Mouse (Mus musculus) intestine, postnatal 0 days (tissue): ENCODE results near the gene Fggy. TPM values are rescaled to one million over a fixed set of nuclear protein-coding genes. Genes with fewer than 3 reads are reported as not detected.

Experiments
- ATAC-seq: fragments of 200-750 bp; cut with Nextera tagmentation; 2 replicates; pipeline ENCODE4 v1.8.0; 2017; ENCODE audit warnings: mild to moderate bottlenecking, moderate TSS enrichment, moderate library complexity
- H3K27ac ChIP-seq: fragments of 300-500 bp; sonication (generic); 2 replicates; pipeline ENCODE4 v1.5.1; 2014; ENCODE audit warnings: mild to moderate bottlenecking, low read depth, low read length, moderate library complexity
- H3K27me3 ChIP-seq: fragments of 300-500 bp; sonication (generic); replicated peaks from 2 replicates; pipeline ENCODE4 v1.6.1; 2014; ENCODE audit warnings: low read length, mixed read lengths; ENCODE audit not compliant: control insufficient read depth, insufficient read depth
- H3K36me3 ChIP-seq: fragments of 300-500 bp; sonication (generic); 2 replicates; pipeline ENCODE4 v1.6.1; 2014; ENCODE audit warnings: mild to moderate bottlenecking, moderate library complexity; ENCODE audit not compliant: control insufficient read depth, insufficient read depth
- H3K4me1 ChIP-seq: fragments of 300-500 bp; sonication (generic); replicated peaks from 2 replicates; pipeline ENCODE4 v1.6.1; 2014; ENCODE audit warnings: antibody characterized with exemption, low read length, mixed read lengths; ENCODE audit not compliant: control insufficient read depth, insufficient read depth
- H3K4me2 ChIP-seq: fragments of 300-500 bp; sonication (generic); replicated peaks from 2 replicates; pipeline ENCODE4 v1.6.1; 2014; ENCODE audit warnings: low read depth, mild to moderate bottlenecking, moderate library complexity
- H3K4me3 ChIP-seq: fragments of 300-500 bp; sonication (generic); 2 replicates; pipeline ENCODE4 v1.5.1; 2014; ENCODE audit warnings: low read depth, low read length
- H3K9ac ChIP-seq: fragments of 300-500 bp; sonication (generic); 2 replicates; pipeline ENCODE4 v1.6.1; 2014; ENCODE audit warnings: mild to moderate bottlenecking, low read depth, low read length
- H3K9me3 ChIP-seq: fragments of 300-500 bp; sonication (generic); 2 replicates; pipeline ENCODE4 v1.6.1; 2016; ENCODE audit warnings: mixed run types; ENCODE audit not compliant: control insufficient read depth
- CTCF ChIP-seq: sonication (generic); IDR thresholded peaks from 2 replicates; pipeline ENCODE4 v1.5.1; 2016; ENCODE audit warnings: low read depth, mild to moderate bottlenecking, control low read depth, antibody characterized with exemption, moderate library complexity
- WGBS: fragments of 180-500 bp; shearing (Covaris S2); extraction: QIAGEN DNeasy Blood & Tissue Kit; methylation state at CpG from one replicate; pipeline ENCODE4 v1.1.7; 2014; 5-methylcytosine and 5-hydroxymethylcytosine counted together
- polyA plus RNA-seq: library from polyadenylated mRNA; unstranded; fragments of >200 nt; fragmentation: Nextera tagmentation; extraction: Ambion mirVana; gene quantifications from 2 replicates; pipeline ENCODE4 v1.2.1, GENCODE M21; 2015

Gene Fggy
- polyA plus RNA-seq, 1 experiment from 2014 or later = 9.9 TPM

GRCm38 (mm10) chr4:95924210-95925184, 367.2 kb downstream of the Fggy start:
- H3K27ac ChIP-seq = no peak overlapping the region
- no peak overlapping the region for H3K4me3 ChIP-seq
- WGBS = 21% methylated on average over 7 of the region's 7 CpGs
- no peaks in the 10 kb centered on the region for H3K27me3 ChIP-seq
- peak; percentile 94 for TF ChIP-seq CTCF
- no peaks in the 10 kb centered on the region for H3K9me3 ChIP-seq
- no peak overlapping the region for H3K9ac ChIP-seq
- no peaks in the 10 kb centered on the region for H3K36me3 ChIP-seq
- peak; percentile 39; the same call in 1 of the 2 replicates for ATAC-seq
- H3K4me2 ChIP-seq = no peak overlapping the region
- H3K4me1 ChIP-seq = no peaks in the 10 kb centered on the region

GRCm38 (mm10) chr4:95928846-95929245, 371.5 kb downstream of the Fggy start:
- Histone ChIP-seq H3K4me2 (no peak overlapping the region), H3K9me3 (no peaks in the 10 kb centered on the region), H3K36me3 (no peaks in the 10 kb centered on the region), H3K27ac (no peak overlapping the region), H3K4me3 (no peak overlapping the region), H3K9ac (no peak overlapping the region), H3K4me1 (no peaks in the 10 kb centered on the region), H3K27me3 (no peaks in the 10 kb centered on the region)
- WGBS = 90% methylated on average over 1 of the region's 1 CpGs
- no peak for TF ChIP-seq CTCF
- no peak for ATAC-seq

GRCm38 (mm10) chr4:95929936-95930335, 372.6 kb downstream of the Fggy start:
- WGBS = 97% methylated on average over 1 of the region's 1 CpGs
- H3K36me3 ChIP-seq = no peaks in the 10 kb centered on the region
- H3K27ac ChIP-seq = no peak overlapping the region
- no peaks in the 10 kb centered on the region for H3K4me1 ChIP-seq
- no peaks in the 10 kb centered on the region for H3K27me3 ChIP-seq
- ATAC-seq = no peak
- no peaks in the 10 kb centered on the region for H3K9me3 ChIP-seq
- no peak overlapping the region for H3K4me3 ChIP-seq
- TF ChIP-seq CTCF = no peak
- H3K9ac ChIP-seq = no peak overlapping the region
- no peak overlapping the region for H3K4me2 ChIP-seq

GRCm38 (mm10) chr4:95931331-95931730, 374.0 kb downstream of the Fggy start:
- ATAC-seq = no peak
- TF ChIP-seq CTCF = no peak
- Histone ChIP-seq H3K27ac (no peak overlapping the region), H3K36me3 (no peaks in the 10 kb centered on the region), H3K9ac (no peak overlapping the region), H3K4me1 (no peaks in the 10 kb centered on the region), H3K9me3 (no peaks in the 10 kb centered on the region), H3K4me2 (no peak overlapping the region), H3K27me3 (no peaks in the 10 kb centered on the region), H3K4me3 (no peak overlapping the region)
- WGBS = 68% methylated on average over 2 of the region's 2 CpGs

- Histone ChIP-seq H3K36me3 (no peaks in the 10 kb centered on the region), H3K27ac (peak overlapping the region; percentile 90)
Observed at GRCm38 (mm10) chr4:95933801-95934356, 376.6 kb downstream of the Fggy start.

GRCm38 (mm10) chr4:95934384-95935035, 377.2 kb downstream of the Fggy start:
- H3K36me3 ChIP-seq = no peaks in the 10 kb centered on the region
- TF ChIP-seq CTCF = no peak
- WGBS = 49% methylated on average over 4 of the region's 4 CpGs
- ATAC-seq = peak; percentile 90
- H3K27me3 ChIP-seq = no peaks in the 10 kb centered on the region
- H3K4me3 ChIP-seq = no peak overlapping the region
- no peak overlapping the region for H3K9ac ChIP-seq
- peak overlapping the region; percentile 44 for H3K4me2 ChIP-seq
- no peaks in the 10 kb centered on the region for H3K9me3 ChIP-seq
- H3K27ac ChIP-seq = peak overlapping the region; percentile 90
- H3K4me1 ChIP-seq = no peaks in the 10 kb centered on the region

More at GRCm38 (mm10) chr4:95933801-95934356, 376.6 kb downstream of the Fggy start:
- WGBS = 54% methylated on average over 9 of the region's 9 CpGs
- Histone ChIP-seq H3K4me1 (no peaks in the 10 kb centered on the region), H3K27me3 (no peaks in the 10 kb centered on the region), H3K9ac (0 out of 2 replicates have a peak overlapping the region, but pooled peaks have one; percentile 22), H3K4me2 (peak overlapping the region; percentile 44), H3K9me3 (no peaks in the 10 kb centered on the region), H3K4me3 (no peak overlapping the region)
- ATAC-seq = peak; percentile 83
- no peak for TF ChIP-seq CTCF
